Mouse (Mus musculus): ENCODE results near the gene Tor3a. TPM values are rescaled to one million over a fixed set of nuclear protein-coding genes. Genes with fewer than 3 reads are reported as not detected.

The Tor3a gene
- 19.5 and 19.6 TPM in 2 replicates for polyA plus RNA-seq (2015; fragmentation: Nextera tagmentation; extraction: Ambion mirVana)

DNA sequence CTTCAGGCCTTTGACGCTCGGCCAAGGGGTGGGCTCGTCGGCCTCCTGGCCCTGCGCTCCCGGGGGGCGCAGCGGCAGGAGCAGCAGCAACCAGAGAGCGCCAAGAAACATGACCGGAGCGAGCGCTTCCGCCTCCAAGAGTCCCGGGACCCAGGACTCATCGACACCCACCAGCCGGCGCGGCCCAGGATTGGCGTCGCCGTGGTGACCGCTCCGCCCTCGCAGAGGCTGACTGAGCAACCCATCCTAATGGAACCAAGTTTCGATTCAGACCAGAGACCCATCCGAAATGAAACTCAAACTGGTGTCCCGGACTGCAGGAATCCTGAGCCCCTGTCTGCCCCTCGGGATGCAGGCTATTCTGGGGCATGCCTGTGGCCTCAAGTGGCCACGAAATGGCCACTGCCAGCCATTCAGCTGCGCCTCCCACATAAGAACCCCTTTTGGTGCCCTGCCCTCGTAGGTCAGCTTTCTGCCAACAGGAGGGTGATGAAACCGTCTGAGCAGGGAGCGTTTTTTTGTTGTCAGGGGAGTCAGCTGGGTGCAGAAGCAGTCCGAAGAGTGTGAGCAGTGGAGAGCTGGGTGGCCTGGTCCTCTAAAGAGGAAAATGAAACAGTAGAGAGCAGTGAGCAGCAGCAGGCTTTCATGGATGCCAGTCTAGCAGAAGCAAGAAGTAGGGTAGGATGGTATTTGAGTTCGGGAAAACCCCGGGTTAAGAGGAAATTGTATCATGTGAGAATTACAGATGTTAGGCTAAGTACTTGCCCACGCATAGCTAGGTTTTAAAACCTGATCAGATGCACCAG is at the start of gene Tor3a:
TSS of gene Tor3a (minus strand) at position 162 of the 806 bp plus-strand sequence.
- peak within 1 kb of the TSS; percentile 72 for H3K9ac ChIP-seq (replicated peaks; ENCODE audit: low read length)
- 6% methylated on average over 37 of the region's 37 CpGs for WGBS
- H3K4me2 ChIP-seq (replicated peaks; ENCODE audit: low read depth, low read length) = peak within 1 kb of the TSS; percentile 100
- no peaks in the 10 kb centered on the region for H3K36me3 ChIP-seq (ENCODE audit: insufficient read depth, low read length)
- H3K27ac ChIP-seq (ENCODE audit: low read length) = peak within 1 kb of the TSS; percentile 78
- peak within 1 kb of the TSS; percentile 75 for H3K4me3 ChIP-seq (ENCODE audit: low read length)
- H3K9me3 ChIP-seq (ENCODE audit: low read length) = no peaks in the 10 kb centered on the region
- peaks cover 8% of the 10 kb centered on the region; the same call in 1 of the 2 replicates for H3K4me1 ChIP-seq (ENCODE audit: insufficient read depth, low read length)
- ATAC-seq (ENCODE audit: low FRiP score, low TSS enrichment) = peak; percentile 93
- H3K27me3 ChIP-seq (ENCODE audit: insufficient read depth, low read length) = no peaks in the 10 kb centered on the region

DNA sequence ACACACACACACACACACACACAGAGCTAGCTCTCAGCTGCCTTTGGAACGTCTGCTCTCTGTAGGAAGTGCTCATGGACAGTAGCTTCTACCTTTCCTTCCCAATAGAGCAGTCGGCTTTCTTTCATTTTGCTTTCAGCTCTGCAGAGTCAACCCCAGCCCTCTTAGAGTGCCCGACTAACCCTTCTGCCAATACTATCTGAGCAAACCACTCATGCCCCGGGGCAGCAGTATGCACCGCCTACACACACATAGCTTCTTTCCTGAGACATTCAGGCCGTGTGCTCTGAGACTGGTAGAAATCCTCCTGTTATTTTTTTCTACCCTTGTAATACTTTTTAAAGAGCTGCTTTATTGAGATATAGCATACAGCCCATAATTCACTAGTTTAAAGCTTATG is 47.9 kb upstream of the Tor3a start:
- no peaks in the 10 kb centered on the region for H3K27me3 ChIP-seq (ENCODE audit: insufficient read depth, low read length)
- ATAC-seq (ENCODE audit: low FRiP score, low TSS enrichment) = no peak
- peaks cover 3% of the 10 kb centered on the region; the same call in 1 of the 2 replicates for H3K4me1 ChIP-seq (ENCODE audit: insufficient read depth, low read length)
- H3K27ac ChIP-seq (ENCODE audit: low read length) = no peak overlapping the region
- H3K4me2 ChIP-seq (replicated peaks; ENCODE audit: low read depth, low read length) = no peak overlapping the region
- H3K36me3 ChIP-seq (ENCODE audit: insufficient read depth, low read length) = no peaks in the 10 kb centered on the region
- 55% methylated on average over 6 of the region's 6 CpGs for WGBS
- H3K9me3 ChIP-seq (ENCODE audit: low read length) = no peaks in the 10 kb centered on the region
- H3K9ac ChIP-seq (replicated peaks; ENCODE audit: low read length) = no peak overlapping the region
- H3K4me3 ChIP-seq (ENCODE audit: low read length) = no peak overlapping the region

DNA sequence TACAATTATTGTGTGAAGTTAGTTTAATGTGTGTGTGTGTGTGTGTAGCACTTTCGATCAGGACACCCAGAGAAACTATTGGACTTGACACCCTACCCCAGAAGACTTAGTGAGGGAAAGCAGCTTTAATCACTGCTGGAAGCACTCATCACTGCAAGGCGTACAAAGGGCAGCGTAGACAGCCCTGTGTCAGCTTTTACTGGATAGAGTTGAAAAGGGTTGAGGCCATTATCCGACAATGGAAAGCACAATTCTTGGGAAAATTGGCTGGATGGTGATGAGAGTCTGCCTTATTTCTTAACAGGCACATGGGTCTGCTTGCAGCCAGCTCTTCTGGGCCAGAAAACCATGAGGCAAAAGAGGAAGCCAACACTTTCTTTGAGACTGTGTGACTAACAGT is 45.9 kb upstream of the Tor3a start:
- Histone ChIP-seq H3K4me2 (replicated peaks; ENCODE audit: low read depth, low read length) (no peak overlapping the region; the same call in 1 of the 2 replicates), H3K36me3 (ENCODE audit: insufficient read depth, low read length) (no peaks in the 10 kb centered on the region), H3K9ac (replicated peaks; ENCODE audit: low read length) (no peak overlapping the region), H3K9me3 (ENCODE audit: low read length) (no peaks in the 10 kb centered on the region), H3K4me3 (ENCODE audit: low read length) (no peak overlapping the region; the same call in 1 of the 2 replicates), H3K27me3 (ENCODE audit: insufficient read depth, low read length) (no peaks in the 10 kb centered on the region), H3K27ac (ENCODE audit: low read length) (no peak overlapping the region), H3K4me1 (ENCODE audit: insufficient read depth, low read length) (peaks cover 15% of the 10 kb centered on the region; the same call in 1 of the 2 replicates)
- ATAC-seq (ENCODE audit: low FRiP score, low TSS enrichment) = no peak
- 70% methylated on average over 4 of the region's 4 CpGs for WGBS

DNA sequence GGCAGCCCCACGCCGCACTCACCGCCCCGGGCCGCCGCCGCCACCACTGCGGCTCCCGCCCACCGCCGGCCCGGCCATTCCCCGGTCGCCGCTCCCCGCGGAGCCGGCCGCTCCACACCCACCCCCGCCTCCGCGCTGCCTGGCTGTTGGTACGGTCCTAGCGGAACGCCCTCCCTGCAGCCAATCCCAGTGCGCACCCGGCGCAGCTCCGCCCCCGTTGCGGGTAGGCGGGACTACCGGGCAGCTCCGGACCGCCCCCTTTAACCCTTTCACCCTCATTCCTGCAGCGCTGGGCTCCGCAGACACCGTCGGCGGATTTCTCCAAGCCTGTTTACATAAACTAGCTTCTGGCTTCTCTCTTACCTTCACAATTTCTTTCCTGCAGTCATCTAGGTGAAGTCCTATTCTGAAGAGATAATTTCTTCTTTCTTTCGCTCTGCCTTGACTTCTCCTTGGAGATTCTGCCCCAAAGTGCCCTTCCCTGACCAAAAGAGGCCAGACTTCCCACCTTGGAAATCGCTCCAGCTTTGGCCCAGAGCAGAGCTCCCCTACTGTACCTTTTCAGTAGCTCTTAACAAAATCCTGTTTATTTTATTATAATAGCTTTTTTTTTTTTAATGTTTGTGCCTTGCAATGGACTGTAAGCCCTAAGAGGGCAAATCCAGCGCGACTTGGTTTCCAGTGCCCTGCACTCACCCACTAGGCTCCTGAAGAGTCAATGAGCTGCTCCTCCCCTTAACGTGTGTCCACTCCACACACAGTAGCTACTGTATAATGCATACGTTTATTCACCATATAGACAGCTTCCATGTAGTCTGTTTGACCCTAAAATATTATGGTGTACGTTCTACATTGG is 45.0 kb upstream of the Tor3a start, which contains the start of gene Fam20b:
TSS of gene Fam20b (minus strand) at position 137 of the 856 bp plus-strand sequence.
- Histone ChIP-seq H3K4me2 (replicated peaks; ENCODE audit: low read depth, low read length) (peak within 1 kb of the TSS; percentile 62), H3K4me3 (ENCODE audit: low read length) (peak within 1 kb of the TSS; percentile 97), H3K9ac (replicated peaks; ENCODE audit: low read length) (peak within 1 kb of the TSS; percentile 93), H3K36me3 (ENCODE audit: insufficient read depth, low read length) (no peaks in the 10 kb centered on the region), H3K4me1 (ENCODE audit: insufficient read depth, low read length) (peaks cover 15% of the 10 kb centered on the region; the same call in 1 of the 2 replicates), H3K9me3 (ENCODE audit: low read length) (no peaks in the 10 kb centered on the region), H3K27ac (ENCODE audit: low read length) (peak within 1 kb of the TSS; percentile 98), H3K27me3 (ENCODE audit: insufficient read depth, low read length) (no peaks in the 10 kb centered on the region)
- WGBS = under 1% methylated on average over 41 of the region's 47 CpGs
- ATAC-seq (ENCODE audit: low FRiP score, low TSS enrichment) = peak; percentile 97

DNA sequence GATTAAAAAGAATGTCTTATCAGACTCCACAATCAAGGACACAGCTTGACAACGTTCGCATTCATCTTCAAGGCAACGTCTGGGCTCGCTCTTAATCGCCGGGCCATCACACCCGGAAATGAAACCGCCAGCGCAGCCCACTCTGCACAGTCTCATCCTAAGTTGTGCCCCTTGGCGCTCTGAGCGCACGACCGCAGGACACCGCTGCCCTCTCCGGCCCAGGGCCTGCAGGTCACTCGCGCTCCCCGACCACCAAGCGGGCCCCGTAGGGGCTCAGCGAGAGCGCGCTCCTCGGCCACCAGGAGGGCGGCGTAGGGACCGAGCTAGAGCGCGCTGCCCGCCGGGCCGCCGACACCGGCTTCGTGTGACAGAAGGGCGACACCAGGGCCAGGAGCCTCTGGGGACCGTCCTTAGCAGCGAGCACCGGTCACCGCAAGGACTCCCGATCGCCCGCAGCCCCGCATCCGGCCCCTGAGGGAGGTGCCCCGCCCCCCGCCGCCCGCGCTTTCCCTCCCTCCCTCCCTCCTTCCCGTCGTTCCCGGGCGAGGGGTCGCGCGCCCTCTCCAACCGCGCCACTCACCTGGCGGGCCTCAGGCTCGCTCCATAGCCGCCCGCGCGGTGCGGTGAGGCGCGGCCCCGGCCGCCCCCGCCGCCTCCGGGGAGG is 44.3 kb upstream of the Tor3a start:
- no peaks in the 10 kb centered on the region for H3K9me3 ChIP-seq (ENCODE audit: low read length)
- H3K36me3 ChIP-seq (ENCODE audit: insufficient read depth, low read length) = 0 out of 2 replicates have a peak, but pooled peaks cover 2% of the 10 kb centered on the region
- H3K4me1 ChIP-seq (ENCODE audit: insufficient read depth, low read length) = peaks cover 15% of the 10 kb centered on the region; the same call in 1 of the 2 replicates
- ATAC-seq (ENCODE audit: low FRiP score, low TSS enrichment) = peak; percentile 81
- under 1% methylated on average over 55 of the region's 73 CpGs for WGBS
- peak overlapping the region; percentile 98 for H3K27ac ChIP-seq (ENCODE audit: low read length)
- H3K4me3 ChIP-seq (ENCODE audit: low read length) = peak overlapping the region; percentile 97
- H3K27me3 ChIP-seq (ENCODE audit: insufficient read depth, low read length) = no peaks in the 10 kb centered on the region
- peak overlapping the region; percentile 93 for H3K9ac ChIP-seq (replicated peaks; ENCODE audit: low read length)
- H3K4me2 ChIP-seq (replicated peaks; ENCODE audit: low read depth, low read length) = peak overlapping the region; percentile 62

DNA sequence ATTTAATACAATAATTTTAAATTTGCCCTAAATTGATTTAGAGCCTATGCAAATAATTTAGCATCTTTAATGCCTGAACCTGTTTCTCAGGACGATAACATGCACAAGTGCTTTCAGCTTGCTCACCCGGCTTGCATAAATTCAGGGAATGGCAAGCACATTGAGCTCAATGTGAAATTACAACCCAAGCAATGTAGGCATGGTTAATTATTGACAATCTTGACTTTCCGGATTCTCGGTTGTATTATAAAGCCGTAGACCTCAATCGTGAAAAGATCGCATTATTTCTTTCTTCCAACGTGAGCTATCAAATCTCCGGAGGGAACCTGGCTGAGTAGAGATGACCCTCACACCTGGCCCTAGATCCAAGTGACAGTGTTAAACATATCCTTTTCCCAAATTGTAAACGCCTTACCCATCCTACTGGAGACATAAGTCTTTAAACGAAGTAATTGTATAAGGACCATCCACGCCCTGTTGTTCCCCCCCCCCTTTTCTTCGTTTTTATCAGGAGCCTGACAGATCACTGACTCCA is 43.7 kb upstream of the Tor3a start:
- ATAC-seq (ENCODE audit: low FRiP score, low TSS enrichment) = no peak
- Histone ChIP-seq H3K4me3 (ENCODE audit: low read length) (peak overlapping the region; percentile 97), H3K9ac (replicated peaks; ENCODE audit: low read length) (peak overlapping the region; percentile 93), H3K9me3 (ENCODE audit: low read length) (no peaks in the 10 kb centered on the region), H3K27me3 (ENCODE audit: insufficient read depth, low read length) (no peaks in the 10 kb centered on the region), H3K27ac (ENCODE audit: low read length) (peak overlapping the region; percentile 98), H3K36me3 (ENCODE audit: insufficient read depth, low read length) (0 out of 2 replicates have a peak, but pooled peaks cover 2% of the 10 kb centered on the region), H3K4me2 (replicated peaks; ENCODE audit: low read depth, low read length) (peak overlapping the region; percentile 62), H3K4me1 (ENCODE audit: insufficient read depth, low read length) (peaks cover 15% of the 10 kb centered on the region; the same call in 1 of the 2 replicates)
- WGBS = 8% methylated on average over 13 of the region's 13 CpGs

DNA sequence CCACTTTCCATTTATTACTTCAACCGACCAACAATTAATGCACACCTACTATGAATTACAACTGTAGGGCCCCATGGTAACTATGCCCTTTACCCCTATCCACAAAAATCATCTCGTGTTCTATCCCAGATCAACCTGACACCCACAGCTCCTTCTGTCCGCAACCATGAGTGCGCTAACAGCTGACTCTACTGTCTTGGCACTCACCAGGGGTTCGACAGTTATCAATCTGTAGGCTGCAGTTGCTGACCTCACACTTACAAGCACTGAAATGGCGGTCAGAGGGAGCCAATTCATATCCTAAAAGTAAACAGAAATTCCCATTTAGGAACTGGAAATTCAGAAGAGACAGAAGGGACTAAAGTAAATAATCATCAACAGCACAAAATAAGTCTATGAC is 42.5 kb upstream of the Tor3a start:
- H3K36me3 ChIP-seq (ENCODE audit: insufficient read depth, low read length) = 0 out of 2 replicates have a peak, but pooled peaks cover 2% of the 10 kb centered on the region
- no peaks in the 10 kb centered on the region for H3K27me3 ChIP-seq (ENCODE audit: insufficient read depth, low read length)
- H3K4me1 ChIP-seq (ENCODE audit: insufficient read depth, low read length) = peaks cover 15% of the 10 kb centered on the region; the same call in 1 of the 2 replicates
- no peak overlapping the region for H3K4me3 ChIP-seq (ENCODE audit: low read length)
- no peaks in the 10 kb centered on the region for H3K9me3 ChIP-seq (ENCODE audit: low read length)
- no peak overlapping the region for H3K9ac ChIP-seq (replicated peaks; ENCODE audit: low read length)
- no peak overlapping the region for H3K4me2 ChIP-seq (replicated peaks; ENCODE audit: low read depth, low read length)
- ATAC-seq (ENCODE audit: low FRiP score, low TSS enrichment) = no peak
- no peak overlapping the region for H3K27ac ChIP-seq (ENCODE audit: low read length)
- WGBS = 78% methylated on average over 6 of the region's 6 CpGs

DNA sequence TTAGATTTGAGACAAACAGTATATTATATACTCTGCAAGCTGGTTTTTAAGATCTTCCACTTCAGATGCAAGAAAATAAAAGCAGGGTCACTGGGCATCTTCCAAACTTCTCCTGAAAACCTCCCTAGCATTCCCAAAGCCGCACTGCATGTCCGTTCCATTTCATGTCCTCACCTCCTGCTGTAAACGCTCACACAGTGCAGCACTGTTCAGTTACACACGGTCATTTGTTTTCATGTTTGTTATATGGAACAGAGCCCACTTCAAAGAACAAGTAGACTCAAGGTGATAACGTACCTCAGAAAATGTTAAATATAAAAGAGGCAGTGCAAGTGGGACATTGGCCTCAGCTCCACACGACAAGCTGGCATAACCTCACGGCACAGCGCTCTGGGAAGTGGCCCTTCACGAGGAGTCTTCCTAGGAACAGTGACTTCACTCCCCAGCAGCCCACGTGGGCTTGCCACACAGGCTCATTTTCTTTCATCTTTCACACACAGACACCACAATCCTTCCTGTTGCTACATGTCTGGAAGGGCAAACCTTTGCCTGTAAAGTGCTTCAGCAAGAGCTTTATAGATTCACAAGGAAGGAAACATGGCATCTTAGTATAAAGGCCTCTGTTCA is 36.4 kb upstream of the Tor3a start:
- no peaks in the 10 kb centered on the region for H3K27me3 ChIP-seq (ENCODE audit: insufficient read depth, low read length)
- WGBS = 44% methylated on average over 10 of the region's 10 CpGs
- H3K4me2 ChIP-seq (replicated peaks; ENCODE audit: low read depth, low read length) = no peak overlapping the region
- H3K36me3 ChIP-seq (ENCODE audit: insufficient read depth, low read length) = 0 out of 2 replicates have a peak, but pooled peaks cover 2% of the 10 kb centered on the region
- H3K9me3 ChIP-seq (ENCODE audit: low read length) = no peaks in the 10 kb centered on the region
- 0 out of 2 replicates have a peak overlapping the region, but pooled peaks have one; percentile 31 for H3K27ac ChIP-seq (ENCODE audit: low read length)
- H3K4me3 ChIP-seq (ENCODE audit: low read length) = no peak overlapping the region
- peak; percentile 49; the same call in 1 of the 2 replicates for ATAC-seq (ENCODE audit: low FRiP score, low TSS enrichment)
- peaks cover 10% of the 10 kb centered on the region for H3K4me1 ChIP-seq (ENCODE audit: insufficient read depth, low read length)
- H3K9ac ChIP-seq (replicated peaks; ENCODE audit: low read length) = no peak overlapping the region
